Mouse (Mus musculus) liver (tissue): ENCODE results near the gene Igfbp2.
A peak's percentile ranks its signal among the peaks of the same experiment; 100 is the strongest.

Source experiments
- DNase-seq: peaks from one replicate; pipeline ENCODE4 v3.0.0-alpha.2; 2020; ENCODE audit warnings: mixed read lengths

Gene Igfbp2

GRCm38 (mm10) chr1:72873511-72874286, 49.4 kb downstream of the Igfbp2 start:
- DNase-seq = no peak

GRCm38 (mm10) chr1:72874287-72875211, 50.2 kb downstream of the Igfbp2 start, which contains the start of gene Igfbp5:
Gene Igfbp5, minus strand, starts transcription at chr1:72874884.
- peak; percentile 69 for DNase-seq

GRCm38 (mm10) chr1:72875708-72876107, 51.4 kb downstream of the Igfbp2 start:
- no peak for DNase-seq

- no peak for DNase-seq
Observed at GRCm38 (mm10) chr1:72876111-72876510, 51.8 kb downstream of the Igfbp2 start.

GRCm38 (mm10) chr1:72877892-72878291, 53.6 kb downstream of the Igfbp2 start:
- DNase-seq = no peak

GRCm38 (mm10) chr1:72878473-72879318, 54.4 kb downstream of the Igfbp2 start:
- no peak for DNase-seq

GRCm38 (mm10) chr1:72879319-72879634, 55.0 kb downstream of the Igfbp2 start:
- DNase-seq = no peak

- DNase-seq = no peak
Observed at GRCm38 (mm10) chr1:72885111-72885818, 61.0 kb downstream of the Igfbp2 start.

GRCm38 (mm10) chr1:72885819-72886169, 61.5 kb downstream of the Igfbp2 start:
- peak; percentile 13 for DNase-seq

DNA sequence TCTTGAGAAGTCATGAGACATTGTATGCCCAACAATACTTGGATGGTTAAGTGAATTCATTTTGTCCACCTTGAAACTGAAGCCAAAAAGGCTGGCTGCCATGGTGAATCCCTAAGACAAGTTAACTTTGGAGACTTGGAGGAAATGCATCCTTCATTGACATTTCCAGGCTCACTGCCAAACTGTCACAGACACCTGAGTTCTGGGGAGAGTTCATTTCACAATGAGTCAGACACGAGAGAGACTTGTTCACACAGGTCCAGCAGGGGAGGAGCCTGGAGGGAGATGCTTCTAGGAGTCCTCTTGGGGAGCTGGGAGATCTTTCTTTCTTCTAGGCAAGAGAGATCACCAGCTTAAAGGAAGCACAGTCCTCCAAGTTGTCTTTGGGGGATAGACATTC, 63.6 kb downstream of the Igfbp2 start:
- DNase-seq = no peak

DNA sequence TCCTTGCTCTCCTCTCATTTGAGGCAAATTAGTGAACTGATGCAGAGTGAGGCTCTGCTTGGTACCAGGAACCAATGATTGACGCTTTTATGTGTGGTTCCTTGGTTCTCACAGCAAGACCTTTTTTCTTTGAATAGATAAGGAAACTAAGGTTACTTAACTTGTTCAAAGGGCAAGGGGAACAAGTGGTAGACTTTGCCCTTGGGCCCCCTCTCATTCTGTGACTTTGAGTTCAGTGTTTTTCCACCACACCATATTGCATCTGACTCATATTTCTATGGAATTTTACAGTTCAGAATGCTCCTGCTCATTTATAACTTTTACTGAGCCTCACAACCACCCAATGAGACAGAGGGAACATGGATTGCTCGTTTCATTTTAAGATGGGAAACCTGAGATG, 71.5 kb downstream of the Igfbp2 start:
- no peak for DNase-seq
